Mouse (Mus musculus) lung, postnatal 0 days (tissue): ENCODE measurements around the gene Enox1. TPM values are rescaled to one million over a fixed set of nuclear protein-coding genes. Genes with fewer than 3 reads are reported as not detected.

Experiments used
- ATAC-seq: fragments of 200-750 bp; cut with Nextera tagmentation; 2 replicates; pipeline ENCODE4 v1.8.0; 2017; ENCODE audit warnings: moderate library complexity
- DNase-seq: peaks from one replicate; pipeline ENCODE4 v3.0.0-alpha.2; 2016; ENCODE audit warnings: low spot score
- H3K27ac ChIP-seq: fragments of 300-500 bp; sonication (generic); 2 replicates; pipeline ENCODE4 v1.5.1; 2014; ENCODE audit warnings: antibody characterized with exemption, mild to moderate bottlenecking, low read length, mixed read lengths
- H3K27me3 ChIP-seq: fragments of 300-500 bp; sonication (generic); replicated peaks from 2 replicates; pipeline ENCODE4 v1.6.1; 2014; ENCODE audit warnings: low read length, mixed read lengths; ENCODE audit not compliant: insufficient read depth
- H3K36me3 ChIP-seq: fragments of 300-500 bp; sonication (generic); 2 replicates; pipeline ENCODE4 v1.6.1; 2014; ENCODE audit warnings: low read length, mixed read lengths; ENCODE audit not compliant: insufficient read depth
- H3K4me1 ChIP-seq: fragments of 300-500 bp; sonication (generic); 2 replicates; pipeline ENCODE4 v1.6.1; 2014; ENCODE audit warnings: antibody characterized with exemption, low read depth, low read length, mixed read lengths; ENCODE audit not compliant: insufficient read depth
- H3K4me2 ChIP-seq: fragments of 300-500 bp; sonication (generic); replicated peaks from 2 replicates; pipeline ENCODE4 v1.6.1; 2014; ENCODE audit warnings: low read depth, mild to moderate bottlenecking, low read length, moderate library complexity, mixed read lengths
- H3K4me3 ChIP-seq: fragments of 300-500 bp; sonication (generic); 2 replicates; pipeline ENCODE4 v1.5.1; 2014; ENCODE audit warnings: low read depth, low read length
- H3K9ac ChIP-seq: fragments of 300-500 bp; sonication (generic); replicated peaks from 2 replicates; pipeline ENCODE4 v1.6.1; 2014; ENCODE audit warnings: low read depth, mild to moderate bottlenecking
- H3K9me3 ChIP-seq: fragments of 300-500 bp; sonication (generic); 2 replicates; pipeline ENCODE4 v1.6.1; 2016; ENCODE audit warnings: low read length, mixed read lengths
- CTCF ChIP-seq: IDR thresholded peaks from 2 replicates; pipeline ENCODE4 v1.5.1; 2016; ENCODE audit warnings: antibody characterized with exemption, mild to moderate bottlenecking
- EP300 ChIP-seq: IDR thresholded peaks from 2 replicates; pipeline ENCODE4 v1.6.1; 2016; ENCODE audit warnings: antibody characterized with exemption, mild to moderate bottlenecking, control low read depth
- WGBS: fragments of 180-500 bp; shearing (Covaris S2); extraction: QIAGEN DNeasy Blood & Tissue Kit; methylation state at CpG from one replicate; pipeline ENCODE4 v1.1.7; 2014; 5-methylcytosine and 5-hydroxymethylcytosine counted together
- polyA plus RNA-seq: library from polyadenylated mRNA; unstranded; fragments of >200 nt; fragmentation: Nextera tagmentation; extraction: Ambion mirVana; gene quantifications from 2 replicates; pipeline ENCODE4 v1.2.1, GENCODE M21; 2015

Enox1 gene
- polyA plus RNA-seq, 1 experiment from 2014 or later = 1.5 TPM

- TF ChIP-seq CTCF (no peak), EP300 (no peak)
- WGBS = 48% methylated on average over 13 of the region's 13 CpGs
- Histone ChIP-seq H3K36me3 (no peaks in the 10 kb centered on the region), H3K4me2 (no peak overlapping the region), H3K9ac (no peak overlapping the region), H3K9me3 (no peaks in the 10 kb centered on the region), H3K27ac (no peak overlapping the region), H3K4me3 (no peak overlapping the region), H3K27me3 (no peaks in the 10 kb centered on the region), H3K4me1 (no peaks in the 10 kb centered on the region)
- DNase-seq = no peak
- ATAC-seq = no peak
These were observed 461.7 kb downstream of the Enox1 start for GRCm38 (mm10) chr14:77618131-77618805.

GRCm38 (mm10) chr14:77621473-77622264 is 465.1 kb downstream of the Enox1 start:
- no peak overlapping the region for H3K4me2 ChIP-seq
- no peaks in the 10 kb centered on the region for H3K36me3 ChIP-seq
- no peaks in the 10 kb centered on the region for H3K27me3 ChIP-seq
- no peaks in the 10 kb centered on the region for H3K9me3 ChIP-seq
- DNase-seq (no peak), ATAC-seq (no peak)
- no peaks in the 10 kb centered on the region for H3K4me1 ChIP-seq
- 59% methylated on average over 4 of the region's 4 CpGs for WGBS
- no peak for TF ChIP-seq CTCF
- TF ChIP-seq EP300 = no peak
- no peak overlapping the region for H3K9ac ChIP-seq
- no peak overlapping the region for H3K27ac ChIP-seq
- no peak overlapping the region for H3K4me3 ChIP-seq

GRCm38 (mm10) chr14:77626557-77627507 is 470.3 kb downstream of the Enox1 start:
- no peaks in the 10 kb centered on the region for H3K4me1 ChIP-seq
- no peaks in the 10 kb centered on the region for H3K36me3 ChIP-seq
- H3K4me3 ChIP-seq = no peak overlapping the region
- no peak for TF ChIP-seq EP300
- TF ChIP-seq CTCF = no peak
- no peak overlapping the region for H3K4me2 ChIP-seq
- H3K9ac ChIP-seq = no peak overlapping the region
- ATAC-seq (no peak), DNase-seq (no peak)
- H3K9me3 ChIP-seq = no peaks in the 10 kb centered on the region
- WGBS = 64% methylated on average over 12 of the region's 12 CpGs
- no peak overlapping the region for H3K27ac ChIP-seq
- H3K27me3 ChIP-seq = no peaks in the 10 kb centered on the region

GRCm38 (mm10) chr14:77632466-77633171 is 476.1 kb downstream of the Enox1 start:
- Histone ChIP-seq H3K4me3 (no peak overlapping the region), H3K9ac (no peak overlapping the region), H3K36me3 (no peaks in the 10 kb centered on the region), H3K9me3 (no peaks in the 10 kb centered on the region), H3K4me1 (0 out of 2 replicates have a peak, but pooled peaks cover 4% of the 10 kb centered on the region), H3K27me3 (no peaks in the 10 kb centered on the region), H3K27ac (no peak overlapping the region), H3K4me2 (no peak overlapping the region)
- TF ChIP-seq EP300 = no peak
- TF ChIP-seq CTCF = no peak
- ATAC-seq (no peak), DNase-seq (no peak)
- WGBS = 86% methylated on average over 10 of the region's 10 CpGs

GRCm38 (mm10) chr14:77633172-77633542 is 476.6 kb downstream of the Enox1 start:
- no peak for ATAC-seq
- no peak for TF ChIP-seq CTCF
- no peak for TF ChIP-seq EP300
- WGBS = 33% methylated on average over 2 of the region's 2 CpGs

More at GRCm38 (mm10) chr14:77633172-77633542, 476.6 kb downstream of the Enox1 start:
- H3K4me1 ChIP-seq = 0 out of 2 replicates have a peak, but pooled peaks cover 4% of the 10 kb centered on the region
- no peaks in the 10 kb centered on the region for H3K9me3 ChIP-seq
- H3K27ac ChIP-seq = no peak overlapping the region
- no peak for DNase-seq
- H3K9ac ChIP-seq = no peak overlapping the region
- H3K27me3 ChIP-seq = no peaks in the 10 kb centered on the region
- H3K4me3 ChIP-seq = no peak overlapping the region
- no peaks in the 10 kb centered on the region for H3K36me3 ChIP-seq
- H3K4me2 ChIP-seq = no peak overlapping the region
